Mouse (Mus musculus) bone marrow macrophage, adult 2 months (primary cell): Measurements from ENCODE around the gene Gm29776. TPM values are rescaled to one million over a fixed set of nuclear protein-coding genes. Genes with fewer than 3 reads are reported as not detected.

Experiments used
- H3K27ac ChIP-seq: 2 replicates; pipeline ENCODE4 v1.5.1; 2012; ENCODE audit warnings: low read depth, low read length; ENCODE audit not compliant: insufficient read depth
- H3K4me1 ChIP-seq: 2 replicates; pipeline ENCODE4 v1.6.1; 2012; ENCODE audit warnings: low read length; ENCODE audit not compliant: control insufficient read depth, insufficient read depth
- H3K4me3 ChIP-seq: 2 replicates; pipeline ENCODE4 v1.5.1; 2012; ENCODE audit warnings: mild to moderate bottlenecking, low read length, moderate library complexity; ENCODE audit not compliant: insufficient read depth
- CTCF ChIP-seq: IDR thresholded peaks from 2 replicates; pipeline ENCODE4 v1.5.1; 2012; ENCODE audit warnings: low read depth, mild to moderate bottlenecking, low read length, moderate library complexity
- POLR2A ChIP-seq: IDR thresholded peaks from 2 replicates; pipeline ENCODE4 v1.6.1; 2012; ENCODE audit warnings: mild to moderate bottlenecking, low read depth, low read length, borderline replicate concordance
- polyA plus RNA-seq: library from polyadenylated mRNA; stranded (reverse); fragments of >200 nt; gene quantifications from 2 replicates; pipeline ENCODE4 v1.2.4, GENCODE M21; 2012; ENCODE audit not compliant: missing spikeins, insufficient read depth, insufficient read length

Gene Gm29776
- polyA plus RNA-seq, 1 experiment, result not detected

DNA sequence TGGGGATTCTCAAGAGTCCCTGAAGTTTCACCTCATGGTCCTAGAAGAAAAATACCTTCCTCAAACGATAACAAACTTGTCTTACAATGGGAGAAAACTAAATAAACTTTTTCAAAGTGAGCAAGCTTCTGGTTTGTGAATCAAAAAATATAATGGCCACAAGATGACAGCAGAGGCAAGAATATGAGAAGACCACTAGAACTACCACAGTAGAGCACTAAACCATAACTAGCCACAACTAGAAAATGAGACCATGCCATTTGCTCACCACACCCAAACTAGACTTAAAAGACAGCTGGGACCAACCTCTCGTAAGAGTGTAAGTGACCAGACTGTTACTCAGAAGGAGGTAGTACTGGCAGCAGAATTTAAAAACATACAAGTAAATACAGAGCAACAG lies 38.6 kb downstream of the Gm29776 start:
- H3K4me3 ChIP-seq, result no peak overlapping the region
- no peak overlapping the region for H3K27ac ChIP-seq
- H3K4me1 ChIP-seq, result no peaks in the 10 kb centered on the region
- TF ChIP-seq POLR2A (no peak), CTCF (no peak)

DNA sequence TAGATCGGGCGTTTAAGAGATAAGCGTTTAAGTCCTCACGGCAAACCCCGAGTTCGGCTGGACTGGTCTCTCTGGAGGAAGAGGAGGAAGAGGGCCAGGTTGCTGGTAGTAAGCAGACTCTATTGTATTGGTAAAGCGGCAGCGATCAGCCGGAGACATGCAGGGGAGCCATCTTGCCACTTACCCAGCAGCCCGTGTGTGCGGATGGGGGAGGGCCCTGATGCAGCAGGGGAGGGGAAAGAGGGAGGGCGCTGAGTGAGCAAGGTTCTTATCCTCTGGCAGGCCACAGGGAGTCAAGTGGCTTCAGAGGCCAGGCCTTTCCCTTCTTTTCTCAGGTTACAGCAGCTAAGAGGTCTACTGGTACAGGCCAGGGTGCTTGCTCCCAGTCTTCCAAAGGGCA lies 45.1 kb downstream of the Gm29776 start:
- no peak for TF ChIP-seq POLR2A
- no peak for TF ChIP-seq CTCF

DNA sequence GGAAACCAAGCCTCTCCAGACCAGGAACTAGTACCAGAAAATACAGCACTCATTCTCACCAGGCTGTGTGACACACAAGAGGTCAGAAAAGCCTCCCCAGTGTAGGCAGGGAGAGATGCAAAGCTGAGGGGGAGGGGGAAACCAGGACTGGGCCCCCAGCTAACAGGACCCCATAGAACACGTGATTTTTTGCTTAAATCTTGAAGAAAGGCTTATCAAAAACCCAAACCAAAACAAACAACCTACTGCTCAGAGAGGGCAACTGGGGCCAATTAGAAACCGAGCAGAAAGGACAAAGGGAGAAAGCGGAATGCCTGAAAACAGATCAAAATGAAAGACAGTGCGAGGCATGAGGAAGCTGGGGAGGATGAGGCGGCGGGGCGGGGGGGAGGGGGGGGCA lies 45.8 kb downstream of the Gm29776 start:
- H3K27ac ChIP-seq, result peak overlapping the region; percentile 64
- peak overlapping the region; percentile 90 for H3K4me3 ChIP-seq
- peaks cover 15% of the 10 kb centered on the region for H3K4me1 ChIP-seq
- TF ChIP-seq CTCF (no peak), POLR2A (no peak)

More for the DNA sequence above, 45.1 kb downstream of the Gm29776 start:
- H3K4me1 ChIP-seq, result peaks cover 15% of the 10 kb centered on the region
- peak overlapping the region; percentile 90 for H3K4me3 ChIP-seq
- peak overlapping the region; percentile 69 for H3K27ac ChIP-seq

DNA sequence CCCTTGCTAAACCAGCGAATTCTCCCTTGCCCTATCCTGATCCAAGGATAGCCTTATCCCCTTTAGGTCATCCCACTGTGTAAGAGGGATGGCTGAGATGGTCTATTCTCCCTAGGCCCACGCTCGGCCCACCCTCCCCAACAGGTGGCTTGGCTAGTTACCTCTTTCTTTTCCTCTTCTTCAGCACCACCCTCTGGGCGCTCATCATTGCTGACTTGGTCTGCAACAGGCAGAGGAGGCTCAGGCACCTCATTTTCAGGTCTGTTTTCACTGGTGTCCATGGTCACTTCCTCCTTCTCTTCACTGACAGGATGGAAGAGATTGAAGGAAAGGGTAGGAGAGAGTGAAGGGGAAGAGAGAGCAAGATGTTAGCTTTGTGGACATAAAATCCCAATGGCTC lies 47.1 kb downstream of the Gm29776 start:
- Histone ChIP-seq H3K4me1 (peaks cover 15% of the 10 kb centered on the region), H3K27ac (no peak overlapping the region), H3K4me3 (no peak overlapping the region)
- TF ChIP-seq CTCF, result no peak

DNA sequence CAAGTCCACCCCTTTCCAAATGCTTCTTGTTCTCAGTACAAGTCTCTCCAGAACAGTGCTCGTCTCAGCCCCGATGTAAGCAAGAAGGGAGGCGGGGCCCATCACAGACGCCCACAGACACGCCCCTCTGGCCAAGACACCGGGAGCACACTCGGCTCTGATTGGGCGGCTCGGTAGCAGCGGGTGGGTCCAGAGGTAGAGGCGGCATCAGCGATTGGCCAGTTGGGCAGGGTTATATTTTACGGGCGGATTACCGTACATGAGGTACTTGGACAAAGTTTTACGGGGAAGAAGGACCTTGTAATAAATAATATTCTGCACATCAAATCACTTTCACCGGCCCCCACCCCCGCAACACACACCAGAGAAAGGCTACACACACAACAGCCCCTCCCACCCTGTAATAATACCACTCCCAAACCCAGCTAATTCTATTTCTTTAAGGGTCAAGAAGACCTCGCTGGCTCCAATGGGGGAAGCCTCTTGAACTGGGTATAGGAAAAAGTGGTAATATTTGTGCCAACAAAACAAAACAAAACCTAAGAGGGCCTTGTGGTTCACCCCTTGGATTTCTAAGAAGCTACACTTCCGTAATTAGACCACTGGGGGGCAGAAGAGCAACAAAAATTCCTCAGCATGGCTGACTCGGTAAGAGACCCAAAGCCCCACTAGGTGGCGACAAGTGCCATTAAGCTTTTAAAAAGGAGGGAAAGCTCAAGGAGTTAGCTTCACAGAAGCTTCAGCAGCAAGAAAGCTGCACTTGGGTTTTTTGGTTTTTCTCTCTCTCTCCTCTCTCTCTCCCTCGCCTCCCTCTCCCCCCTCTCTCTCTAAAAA lies 47.8 kb downstream of the Gm29776 start:
- H3K4me1 ChIP-seq, result peaks cover 15% of the 10 kb centered on the region

DNA sequence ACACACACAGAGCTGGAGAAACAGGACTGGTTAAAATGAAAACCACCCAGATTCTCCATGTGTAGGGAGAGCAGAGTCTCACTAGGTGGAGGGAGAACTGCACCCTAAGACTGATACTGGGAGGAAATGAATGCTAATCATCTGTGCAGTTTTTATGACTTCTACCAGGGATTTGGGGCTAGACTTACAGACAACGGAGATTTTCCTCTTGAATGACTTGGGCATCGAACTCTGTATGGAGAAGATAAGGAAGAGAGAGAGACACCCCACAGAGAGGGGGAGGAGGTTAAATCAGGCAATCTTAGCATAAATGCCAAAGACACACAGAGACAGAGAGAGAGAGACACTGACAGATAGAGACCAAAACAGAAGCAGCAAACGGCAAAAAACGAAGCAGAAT lies 50.7 kb downstream of the Gm29776 start:
- Histone ChIP-seq H3K4me1 (peaks cover 9% of the 10 kb centered on the region), H3K4me3 (no peak overlapping the region), H3K27ac (no peak overlapping the region)
- no peak for TF ChIP-seq CTCF
- no peak for TF ChIP-seq POLR2A

More for the DNA sequence above, 47.8 kb downstream of the Gm29776 start:
- TF ChIP-seq POLR2A (no peak), CTCF (peak; percentile 78)
- Histone ChIP-seq H3K27ac (no peak overlapping the region), H3K4me3 (no peak overlapping the region)

DNA sequence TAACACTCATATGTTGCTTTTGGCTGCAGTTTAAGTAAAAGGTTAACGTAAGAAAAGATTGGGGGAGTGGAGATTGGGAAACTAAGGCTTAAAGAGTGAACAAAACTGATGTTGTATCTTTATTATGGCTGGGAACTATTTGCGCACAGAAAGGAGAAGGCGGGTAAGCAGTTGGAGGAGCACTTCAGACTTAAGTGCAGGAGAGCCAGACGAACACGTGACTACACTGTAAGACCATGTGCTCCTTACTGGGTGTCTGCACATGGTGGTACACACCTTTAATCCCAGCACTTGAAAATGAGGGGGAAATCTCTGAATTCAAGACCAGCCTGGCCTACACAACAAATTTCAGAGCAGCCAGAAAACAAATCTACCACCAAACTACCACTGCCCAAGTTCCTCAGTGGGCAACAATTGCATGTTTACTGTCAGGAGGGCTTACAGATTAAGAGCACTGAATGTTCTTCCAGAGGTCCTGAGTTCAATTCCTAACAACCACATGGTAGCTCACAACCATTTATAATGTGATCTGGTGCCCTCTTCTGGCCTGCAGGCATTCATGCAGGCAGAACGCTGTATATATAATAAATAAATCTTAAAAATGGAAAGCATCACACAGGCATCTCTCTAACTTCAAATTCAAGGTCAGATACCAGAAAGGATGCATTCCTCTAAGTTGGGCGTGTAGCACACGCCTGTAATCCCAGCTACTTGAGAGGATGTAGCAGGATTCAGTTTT lies 51.6 kb downstream of the Gm29776 start:
- H3K4me1 ChIP-seq, result peaks cover 4% of the 10 kb centered on the region
- H3K27ac ChIP-seq, result no peak overlapping the region
- H3K4me3 ChIP-seq, result no peak overlapping the region
- TF ChIP-seq CTCF (no peak), POLR2A (no peak)

DNA sequence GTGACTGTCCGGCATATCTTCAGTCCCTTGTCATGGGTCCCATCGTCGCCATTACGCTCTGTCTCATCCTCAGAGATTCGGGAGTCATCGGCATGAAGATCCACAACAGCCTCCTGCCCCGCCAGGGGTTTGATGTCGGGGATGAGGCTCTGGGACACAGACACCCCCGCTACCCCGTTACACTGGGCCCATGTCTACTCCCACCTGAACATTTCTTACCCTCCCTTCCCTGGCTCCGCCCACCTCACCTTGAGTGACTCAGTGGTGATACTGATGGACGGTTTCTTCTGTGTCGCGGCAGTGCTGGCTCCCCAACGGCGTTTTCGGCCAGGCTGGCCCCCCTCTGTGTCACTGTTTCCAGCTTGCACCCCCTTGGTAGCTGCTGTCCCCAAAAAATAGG lies 52.2 kb downstream of the Gm29776 start:
- Histone ChIP-seq H3K27ac (no peak overlapping the region), H3K4me3 (no peak overlapping the region), H3K4me1 (no peaks in the 10 kb centered on the region)
- TF ChIP-seq CTCF (no peak), POLR2A (no peak)

DNA sequence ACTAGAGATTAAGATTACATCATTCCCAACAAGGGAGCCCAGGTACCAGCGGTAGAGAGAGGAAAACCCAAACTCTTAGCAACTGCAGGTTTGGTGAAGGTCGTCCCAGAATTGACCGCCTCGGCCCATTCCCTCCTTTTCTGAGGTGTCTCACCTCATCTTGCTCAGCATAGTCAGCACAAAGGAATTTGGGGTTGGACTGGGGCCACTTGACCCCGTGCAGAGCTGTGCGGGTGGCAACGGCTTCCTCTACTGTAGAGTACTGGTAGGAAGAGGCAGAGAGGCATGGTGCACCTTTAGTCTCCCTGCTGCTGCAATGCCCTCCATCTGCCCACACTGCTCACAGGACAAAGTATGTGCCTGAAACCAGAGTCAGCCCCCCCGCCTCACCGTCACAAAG lies 54.3 kb downstream of the Gm29776 start:
- Histone ChIP-seq H3K27ac (no peak overlapping the region), H3K4me1 (no peaks in the 10 kb centered on the region), H3K4me3 (no peak overlapping the region)
- TF ChIP-seq POLR2A, result no peak
- TF ChIP-seq CTCF, result no peak

DNA sequence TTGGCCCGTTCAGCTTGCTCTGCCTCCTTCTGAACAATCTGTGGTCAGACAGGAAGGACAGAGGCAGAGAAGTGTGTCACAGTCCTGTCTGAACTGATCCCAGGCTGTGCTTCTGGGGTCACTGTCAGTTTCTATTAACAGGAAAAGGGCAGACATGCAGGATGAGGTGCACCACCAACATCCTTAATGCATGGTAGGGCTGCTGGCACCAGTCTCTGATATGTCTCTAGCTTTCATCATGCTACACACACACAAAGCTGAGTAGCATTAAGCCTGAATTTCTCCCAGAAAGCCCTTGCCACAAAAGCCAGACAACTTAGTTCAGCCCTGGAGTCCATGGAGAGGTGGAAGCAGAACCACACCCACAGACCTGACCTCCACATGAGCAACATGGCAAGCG lies 55.6 kb downstream of the Gm29776 start:
- no peaks in the 10 kb centered on the region for H3K4me1 ChIP-seq
- H3K4me3 ChIP-seq, result no peak overlapping the region
- TF ChIP-seq CTCF (no peak), POLR2A (no peak)
- H3K27ac ChIP-seq, result no peak overlapping the region

Other genes with a start within 250 kb of the Gm29776 start
- 64.2 and 81.2 TPM in 2 replicates for gene Lrp10, start 234.7 kb downstream of the Gm29776 start, polyA plus RNA-seq
- not detected in 2 replicates for gene Rem2, start 222.7 kb downstream of the Gm29776 start, polyA plus RNA-seq
- gene Prmt5, start 181.3 kb downstream of the Gm29776 start, polyA plus RNA-seq, result 14.7 and 16.1 TPM in 2 replicates
- gene Haus4, start 144.2 kb downstream of the Gm29776 start, polyA plus RNA-seq, result 29.3 and 31.9 TPM in 2 replicates
- gene Ajuba, start 121.3 kb downstream of the Gm29776 start, polyA plus RNA-seq, result 0.84 and 0.91 TPM in 2 replicates
- gene 4931414P19Rik, start 92.8 kb downstream of the Gm29776 start, polyA plus RNA-seq, result 4.1 and 8.3 TPM in 2 replicates
- 99.1 and 108 TPM in 2 replicates for gene Psmb5, start 80.8 kb downstream of the Gm29776 start, polyA plus RNA-seq
- not detected in 2 replicates for gene Psmb11, start 77.4 kb downstream of the Gm29776 start, polyA plus RNA-seq
- not detected in 2 replicates for gene Gm17606, start 57.9 kb downstream of the Gm29776 start, polyA plus RNA-seq
- gene Cdh24, start 57.5 kb downstream of the Gm29776 start, polyA plus RNA-seq, result 0.48 and 0.71 TPM in 2 replicates
- 30.2 and 32.8 TPM in 2 replicates for gene 1700123O20Rik, start 12.6 kb downstream of the Gm29776 start, polyA plus RNA-seq
- gene Acin1, start 11.9 kb downstream of the Gm29776 start, polyA plus RNA-seq, result 226 and 268 TPM in 2 replicates
- gene Cebpe, start 13.3 kb upstream of the Gm29776 start, polyA plus RNA-seq, result 0.87 and 0.90 TPM in 2 replicates
- gene Slc7a8, start 83.1 kb upstream of the Gm29776 start, polyA plus RNA-seq, result 35.7 and 42.6 TPM in 2 replicates
- not detected in 2 replicates for gene Rnf212b, start 115.3 kb upstream of the Gm29776 start, polyA plus RNA-seq
- gene Homez, start 172.1 kb upstream of the Gm29776 start, polyA plus RNA-seq, result 5.2 and 6.5 TPM in 2 replicates
- 11.3 and 13.9 TPM in 2 replicates for gene Ppp1r3e, start 178.7 kb upstream of the Gm29776 start, polyA plus RNA-seq
- gene Bcl2l2, start 184.5 kb upstream of the Gm29776 start, polyA plus RNA-seq, result 25.9 and 29.2 TPM in 2 replicates
- gene Gm20521, start 184.6 kb upstream of the Gm29776 start, polyA plus RNA-seq, result not detected in 2 replicates
- 144 and 176 TPM in 2 replicates for gene Pabpn1, start 193.7 kb upstream of the Gm29776 start, polyA plus RNA-seq
- gene Slc22a17, start 214.3 kb upstream of the Gm29776 start, polyA plus RNA-seq, result 0.32 and 1.8 TPM in 2 replicates
- gene Efs, start 227.3 kb upstream of the Gm29776 start, polyA plus RNA-seq, result not detected in 2 replicates
- gene Il25, start 233.9 kb upstream of the Gm29776 start, polyA plus RNA-seq, result not detected in 2 replicates
- not detected in 2 replicates for gene Cmtm5, start 237.4 kb upstream of the Gm29776 start, polyA plus RNA-seq